Mouse (Mus musculus): ENCODE measurements at regions not wholly inside any gene's neighbourhood (a gene's known extent, or its start where the extent isn't known, plus 50 kb on each side); places are given as distances from the start of the nearest gene placed in this dataset.

DNA sequence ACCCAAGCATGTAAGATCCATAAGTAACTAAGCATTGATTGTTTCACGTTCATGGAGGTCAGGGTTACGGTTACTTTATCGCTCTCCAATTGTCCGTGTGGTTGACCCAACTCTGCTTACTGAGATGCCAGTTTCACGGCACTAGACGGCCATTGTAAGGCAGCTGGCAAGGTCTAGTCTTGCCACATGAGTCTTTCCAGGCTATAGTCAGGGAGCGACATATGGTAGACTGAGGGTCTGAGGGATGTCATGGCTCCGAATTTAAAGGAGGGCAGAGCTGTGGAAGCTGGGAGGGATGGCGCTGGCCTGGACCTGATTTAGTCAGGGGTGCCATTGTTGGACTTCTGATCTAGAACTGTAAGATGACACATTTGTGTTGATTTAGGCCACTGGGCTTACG, 72.0 kb upstream of the Frem2 start:
- no peaks in the 10 kb centered on the region for H3K4me1 ChIP-seq (replicated peaks)
- ATAC-seq, result no peak
- H3K4me3 ChIP-seq (replicated peaks), result no peak overlapping the region
- no peak overlapping the region for H3K9ac ChIP-seq
- H3K4me2 ChIP-seq (replicated peaks), result no peak overlapping the region
- WGBS, result 95% methylated on average over 10 of the region's 10 CpGs
- no peak overlapping the region for H3K27ac ChIP-seq
- H3K36me3 ChIP-seq, result no peaks in the 10 kb centered on the region
- no peaks in the 10 kb centered on the region for H3K9me3 ChIP-seq
- H3K27me3 ChIP-seq (replicated peaks), result no peaks in the 10 kb centered on the region

GRCm38 (mm10) chr3:53727737-53728136, 70.6 kb upstream of the Frem2 start:
- H3K9me3 ChIP-seq, result no peaks in the 10 kb centered on the region
- H3K9ac ChIP-seq, result no peak overlapping the region
- no peaks in the 10 kb centered on the region for H3K4me1 ChIP-seq (replicated peaks)
- no peaks in the 10 kb centered on the region for H3K36me3 ChIP-seq
- no peak overlapping the region for H3K4me3 ChIP-seq (replicated peaks)
- no peak for ATAC-seq
- no peak overlapping the region for H3K4me2 ChIP-seq (replicated peaks)
- no peak overlapping the region for H3K27ac ChIP-seq
- H3K27me3 ChIP-seq (replicated peaks), result no peaks in the 10 kb centered on the region
- WGBS, result 83% methylated on average over 1 of the region's 1 CpGs

DNA sequence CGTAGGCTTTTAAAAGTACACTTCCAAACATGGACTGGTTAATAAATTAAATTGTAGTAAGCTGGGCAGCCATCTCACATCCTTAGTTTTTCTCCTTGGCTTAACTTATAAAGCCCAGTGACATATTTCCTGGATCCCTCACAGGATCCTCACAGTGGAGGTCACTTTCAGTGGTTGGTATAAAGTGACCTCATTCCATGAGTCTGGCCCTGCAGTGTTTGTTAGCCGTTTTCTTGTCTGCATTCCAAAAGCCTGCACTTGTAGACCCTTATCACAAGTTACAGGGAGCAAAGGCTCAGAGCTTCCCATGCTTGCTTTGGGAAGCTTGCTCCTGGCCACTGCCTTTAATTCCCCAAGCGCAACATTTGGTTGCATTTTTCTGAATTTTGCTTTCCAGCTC, 49.9 kb upstream of the Frem2 start:
- 69% methylated on average over 3 of the region's 3 CpGs for WGBS
- no peaks in the 10 kb centered on the region for H3K9me3 ChIP-seq
- no peak for ATAC-seq

More for the DNA sequence above, 49.9 kb upstream of the Frem2 start:
- Histone ChIP-seq H3K9ac (no peak overlapping the region), H3K4me2 (replicated peaks) (no peak overlapping the region), H3K36me3 (no peaks in the 10 kb centered on the region), H3K27me3 (replicated peaks) (no peaks in the 10 kb centered on the region), H3K4me1 (replicated peaks) (peaks cover 4% of the 10 kb centered on the region; the same call in 1 of the 2 replicates), H3K27ac (no peak overlapping the region), H3K4me3 (replicated peaks) (no peak overlapping the region)
